Mouse (Mus musculus) embryo, embryonic 9.5 days (tissue): ENCODE measurements at regions not wholly inside any gene's neighbourhood (a gene's known extent, or its start where the extent isn't known, plus 50 kb on each side); places are given as distances from the start of the nearest gene placed in this dataset.

Experiments
- DNase-seq: peaks from one replicate; pipeline ENCODE4 v3.0.0-alpha.2; 2017; ENCODE audit errors: extremely low spot score

GRCm38 (mm10) chr9:41682911-41683310 is 441.2 kb downstream of the Sorl1 start:
- no peak for DNase-seq

GRCm38 (mm10) chr9:41675656-41676055 is 448.4 kb downstream of the Sorl1 start:
- DNase-seq, result no peak

- DNase-seq, result no peak
These were observed 451.1 kb downstream of the Sorl1 start for GRCm38 (mm10) chr9:41672958-41673357.

GRCm38 (mm10) chr9:41668741-41669140 is 455.4 kb downstream of the Sorl1 start:
- DNase-seq, result no peak

- DNase-seq, result no peak
These were observed 459.0 kb downstream of the Sorl1 start for GRCm38 (mm10) chr9:41665000-41665685.

GRCm38 (mm10) chr9:41660576-41660975 is 463.5 kb downstream of the Sorl1 start:
- no peak for DNase-seq

GRCm38 (mm10) chr9:41660011-41660410 is 464.1 kb downstream of the Sorl1 start:
- peak; percentile 14 for DNase-seq

- DNase-seq, result no peak
These were observed 470.2 kb upstream of the Ubash3b start for GRCm38 (mm10) chr9:41631564-41632205.

- no peak for DNase-seq
These were observed 459.8 kb upstream of the Ubash3b start for GRCm38 (mm10) chr9:41621341-41621740.

- no peak for DNase-seq
These were observed 452.5 kb upstream of the Ubash3b start for GRCm38 (mm10) chr9:41614002-41614401.

- DNase-seq, result no peak
These were observed 451.5 kb upstream of the Ubash3b start for GRCm38 (mm10) chr9:41612802-41613550.

GRCm38 (mm10) chr9:41612452-41612795 is 450.9 kb upstream of the Ubash3b start:
- no peak for DNase-seq

- DNase-seq, result peak; percentile 81
These were observed 450.3 kb upstream of the Ubash3b start for GRCm38 (mm10) chr9:41611534-41612451.

GRCm38 (mm10) chr9:41610347-41610746 is 448.9 kb upstream of the Ubash3b start:
- DNase-seq, result no peak

- no peak for DNase-seq
These were observed 444.6 kb upstream of the Ubash3b start for GRCm38 (mm10) chr9:41606136-41606535.

GRCm38 (mm10) chr9:41604916-41605315 is 443.4 kb upstream of the Ubash3b start:
- no peak for DNase-seq

GRCm38 (mm10) chr9:41600778-41601177 is 439.3 kb upstream of the Ubash3b start:
- no peak for DNase-seq

- DNase-seq, result no peak
These were observed 438.4 kb upstream of the Ubash3b start for GRCm38 (mm10) chr9:41599874-41600273.

GRCm38 (mm10) chr9:41595749-41596148 is 434.3 kb upstream of the Ubash3b start:
- no peak for DNase-seq

GRCm38 (mm10) chr9:41593998-41594397 is 432.5 kb upstream of the Ubash3b start:
- DNase-seq, result no peak

- DNase-seq, result no peak
These were observed 431.6 kb upstream of the Ubash3b start for GRCm38 (mm10) chr9:41592900-41593690.
